Mouse (Mus musculus): ENCODE results near the gene Tenm3. TPM values are rescaled to one million over a fixed set of nuclear protein-coding genes. Genes with fewer than 3 reads are reported as not detected.

The Tenm3 gene
- polyA plus RNA-seq, 1 experiment from 2014 or later, result 4.7 TPM

GRCm38 (mm10) chr8:48568608-48569007 lies 275.1 kb downstream of the Tenm3 start:
- DNase-seq, result no peak
- ATAC-seq, result no peak
- no peak overlapping the region for H3K27ac ChIP-seq (ENCODE audit: low read depth)
- no peak overlapping the region for H3K4me2 ChIP-seq (ENCODE audit: low read depth, low read length)
- H3K36me3 ChIP-seq (replicated peaks; ENCODE audit: insufficient read depth, low read length), result no peaks in the 10 kb centered on the region
- no peaks in the 10 kb centered on the region for H3K27me3 ChIP-seq (ENCODE audit: insufficient read depth, low read length)
- H3K4me3 ChIP-seq (ENCODE audit: low read depth, low read length), result no peak overlapping the region
- H3K4me1 ChIP-seq (ENCODE audit: insufficient read depth), result no peaks in the 10 kb centered on the region
- H3K9me3 ChIP-seq (ENCODE audit: low read length), result no peaks in the 10 kb centered on the region
- no peak for TF ChIP-seq EP300 (IDR thresholded peaks at IDR 0.05; ENCODE audit: low read depth)
- TF ChIP-seq CTCF (IDR thresholded peaks at IDR 0.05; ENCODE audit: low read depth), result no peak
- H3K9ac ChIP-seq (replicated peaks), result no peak overlapping the region
- WGBS (ENCODE audit: insufficient replicate concordance), result 58% methylated on average over 4 of the region's 4 CpGs

- H3K36me3 ChIP-seq (replicated peaks; ENCODE audit: insufficient read depth, low read length), result no peaks in the 10 kb centered on the region
- H3K4me1 ChIP-seq (ENCODE audit: insufficient read depth), result no peaks in the 10 kb centered on the region
- H3K27me3 ChIP-seq (ENCODE audit: insufficient read depth, low read length), result no peaks in the 10 kb centered on the region
- no peak for DNase-seq
- H3K9ac ChIP-seq (replicated peaks), result no peak overlapping the region
- no peak overlapping the region for H3K4me3 ChIP-seq (ENCODE audit: low read depth, low read length)
- WGBS (ENCODE audit: insufficient replicate concordance), result 72% methylated on average over 10 of the region's 10 CpGs
- ATAC-seq, result no peak
- no peak overlapping the region for H3K4me2 ChIP-seq (ENCODE audit: low read depth, low read length)
- no peaks in the 10 kb centered on the region for H3K9me3 ChIP-seq (ENCODE audit: low read length)
- no peak overlapping the region for H3K27ac ChIP-seq (ENCODE audit: low read depth)
- no peak for TF ChIP-seq CTCF (IDR thresholded peaks at IDR 0.05; ENCODE audit: low read depth)
- TF ChIP-seq EP300 (IDR thresholded peaks at IDR 0.05; ENCODE audit: low read depth), result no peak
Observed at GRCm38 (mm10) chr8:48567929-48568607, 275.7 kb downstream of the Tenm3 start.

GRCm38 (mm10) chr8:48560227-48560626 lies 283.5 kb downstream of the Tenm3 start:
- H3K9ac ChIP-seq (replicated peaks), result no peak overlapping the region
- 0 out of 2 replicates have a peak, but pooled peaks have one; percentile 13 for TF ChIP-seq CTCF (IDR thresholded peaks at IDR 0.05; ENCODE audit: low read depth)
- no peak for TF ChIP-seq EP300 (IDR thresholded peaks at IDR 0.05; ENCODE audit: low read depth)
- H3K4me3 ChIP-seq (ENCODE audit: low read depth, low read length), result no peak overlapping the region
- no peak for DNase-seq
- no peak for ATAC-seq
- no peaks in the 10 kb centered on the region for H3K9me3 ChIP-seq (ENCODE audit: low read length)
- 74% methylated on average over 9 of the region's 9 CpGs for whole genome bisulfite sequencing (ENCODE audit: insufficient replicate concordance)
- H3K36me3 ChIP-seq (replicated peaks; ENCODE audit: insufficient read depth, low read length), result no peaks in the 10 kb centered on the region
- H3K4me2 ChIP-seq (ENCODE audit: low read depth, low read length), result no peak overlapping the region
- no peaks in the 10 kb centered on the region for H3K4me1 ChIP-seq (ENCODE audit: insufficient read depth)
- H3K27ac ChIP-seq (ENCODE audit: low read depth), result no peak overlapping the region
- peaks cover 8% of the 10 kb centered on the region for H3K27me3 ChIP-seq (ENCODE audit: insufficient read depth, low read length)

- TF ChIP-seq CTCF (IDR thresholded peaks at IDR 0.05; ENCODE audit: low read depth) (0 out of 2 replicates have a peak, but pooled peaks have one; percentile 7), EP300 (IDR thresholded peaks at IDR 0.05; ENCODE audit: low read depth) (no peak)
- WGBS (ENCODE audit: insufficient replicate concordance), result under 1% methylated on average over 47 of the region's 55 CpGs
- Histone ChIP-seq H3K4me2 (ENCODE audit: low read depth, low read length) (peak overlapping the region; percentile 69), H3K9ac (replicated peaks) (peak overlapping the region; percentile 68), H3K9me3 (ENCODE audit: low read length) (no peaks in the 10 kb centered on the region), H3K36me3 (replicated peaks; ENCODE audit: insufficient read depth, low read length) (no peaks in the 10 kb centered on the region), H3K4me3 (ENCODE audit: low read depth, low read length) (peak overlapping the region; percentile 66), H3K27ac (ENCODE audit: low read depth) (peak overlapping the region; percentile 35; the same call in 1 of the 2 replicates), H3K4me1 (ENCODE audit: insufficient read depth) (peaks cover 2% of the 10 kb centered on the region; the same call in 1 of the 2 replicates), H3K27me3 (ENCODE audit: insufficient read depth, low read length) (peaks cover 19% of the 10 kb centered on the region)
- ATAC-seq (peak; percentile 57), DNase-seq (peak; percentile 48)
Observed at GRCm38 (mm10) chr8:48555546-48556141, 288.1 kb downstream of the Tenm3 start.

GRCm38 (mm10) chr8:48554762-48555545 lies 288.8 kb downstream of the Tenm3 start:
- Histone ChIP-seq H3K27me3 (ENCODE audit: insufficient read depth, low read length) (peaks cover 19% of the 10 kb centered on the region), H3K36me3 (replicated peaks; ENCODE audit: insufficient read depth, low read length) (no peaks in the 10 kb centered on the region), H3K4me2 (ENCODE audit: low read depth, low read length) (peak overlapping the region; percentile 69), H3K4me3 (ENCODE audit: low read depth, low read length) (peak overlapping the region; percentile 66), H3K9ac (replicated peaks) (peak overlapping the region; percentile 68), H3K4me1 (ENCODE audit: insufficient read depth) (peaks cover 2% of the 10 kb centered on the region; the same call in 1 of the 2 replicates), H3K27ac (ENCODE audit: low read depth) (peak overlapping the region; percentile 89), H3K9me3 (ENCODE audit: low read length) (no peaks in the 10 kb centered on the region)
- WGBS (ENCODE audit: insufficient replicate concordance), result 3% methylated on average over 60 of the region's 86 CpGs
- TF ChIP-seq EP300 (IDR thresholded peaks at IDR 0.05; ENCODE audit: low read depth) (no peak), CTCF (IDR thresholded peaks at IDR 0.05; ENCODE audit: low read depth) (no peak)
- ATAC-seq, result peak; percentile 97
- DNase-seq, result peak; percentile 68

Data from liver, postnatal 0 days (tissue).